Mouse (Mus musculus): ENCODE measurements around the gene Gm9970.

Gm9970 gene

DNA sequence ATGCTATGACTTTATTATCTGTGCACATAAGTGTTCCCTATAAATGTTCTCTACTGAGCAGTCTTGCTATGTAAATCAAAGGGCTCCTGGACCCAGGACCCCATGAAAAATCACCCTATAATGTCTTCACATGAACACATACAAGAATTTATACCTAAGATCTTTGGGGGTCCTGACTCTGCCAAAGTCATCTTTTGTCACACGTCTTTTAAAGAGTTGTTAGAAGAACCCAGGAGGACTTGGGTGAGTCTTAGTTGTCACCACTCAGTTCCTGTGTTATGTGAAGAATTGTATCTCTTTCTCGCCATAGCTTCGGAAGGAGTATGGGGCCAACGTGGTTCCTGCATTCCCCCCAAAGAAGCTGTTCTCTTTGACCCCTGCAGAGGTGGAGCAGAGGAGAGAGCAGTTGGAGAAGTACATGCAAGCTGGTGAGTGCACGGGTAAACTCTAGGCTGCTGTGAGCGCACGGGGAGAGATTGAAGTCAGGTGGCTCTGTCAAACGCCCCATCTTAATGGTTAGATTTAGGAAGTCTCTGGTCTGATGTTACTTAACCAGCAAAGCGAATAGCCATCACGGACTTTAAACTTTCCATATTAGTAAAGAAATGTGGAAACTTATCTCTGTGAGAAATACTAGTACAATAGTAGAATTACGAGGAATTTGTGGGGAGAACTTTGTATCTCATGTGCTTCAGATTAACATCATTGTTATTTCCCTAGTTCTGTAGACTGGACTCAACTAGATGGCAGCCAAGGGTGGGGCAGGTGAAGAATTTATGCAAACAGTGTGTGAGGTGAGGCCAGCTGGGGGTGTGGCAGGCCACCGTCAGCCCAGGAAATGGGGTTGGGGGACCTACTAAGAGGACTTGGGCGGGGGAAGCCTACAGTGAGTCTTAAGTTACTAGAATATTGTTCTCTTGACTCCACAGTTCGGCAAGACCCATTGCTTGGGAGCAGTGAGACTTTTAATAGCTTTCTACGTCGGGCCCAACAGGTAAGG, 46.2 kb downstream of the Gm9970 start:
- no peak for DNase-seq (ENCODE audit: low read depth)

- peak; percentile 49 for DNase-seq (ENCODE audit: low read depth)
Observed at GRCm38 (mm10) chr5:31193631-31194281, 47.3 kb downstream of the Gm9970 start.

DNA sequence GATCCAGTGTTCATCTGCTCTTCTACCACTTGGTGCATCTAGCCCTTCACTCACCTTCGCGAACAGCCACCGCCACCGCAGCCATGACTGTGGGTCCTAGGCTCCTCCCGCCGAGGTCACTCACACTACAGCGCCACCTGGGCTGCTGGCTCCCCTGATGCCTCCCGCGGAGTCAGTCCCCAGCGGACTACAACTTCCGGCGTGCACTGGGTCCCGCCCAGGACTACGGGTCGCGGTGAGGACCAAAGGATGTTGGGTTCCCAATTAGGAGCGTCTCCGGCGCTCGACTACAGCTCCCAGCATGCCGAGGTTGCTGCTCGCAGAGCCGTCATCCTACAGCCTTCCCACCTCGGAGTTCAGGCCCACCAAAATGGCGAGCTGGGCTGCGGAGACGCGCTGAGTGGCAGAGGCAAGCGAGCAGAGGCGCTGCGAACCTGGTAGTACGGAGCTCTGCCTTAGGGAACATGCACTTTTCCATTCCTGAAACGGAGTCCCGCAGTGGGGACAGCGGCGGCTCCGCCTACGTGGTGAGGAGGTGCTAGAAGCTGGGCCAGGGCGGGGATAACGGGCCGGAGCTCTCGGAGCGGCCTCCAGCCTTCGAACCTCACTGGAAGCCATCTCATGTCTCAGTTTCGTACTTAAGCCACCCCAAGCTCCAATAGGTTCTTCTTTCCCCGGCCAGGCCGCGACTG, 47.9 kb downstream of the Gm9970 start, which contains the start of the genes Snx17 and Eif2b4:
Gene Snx17 (plus strand): TSS at position 289 of the 692 bp plus-strand sequence.
Gene Eif2b4 (minus strand): TSS at position 492 of the 692 bp plus-strand sequence.
- DNase-seq (ENCODE audit: low read depth): peak; percentile 99

GRCm38 (mm10) chr5:31192045-31192938, 48.7 kb downstream of the Gm9970 start:
- DNase-seq (ENCODE audit: low read depth): no peak

All from 416B (cell line).